In genomic region chr1:52499601-52500313, GRCm38 (mm10) we compare ENCODE assay signal across 8 mouse cellular contexts. TPM values are rescaled to one million over a fixed set of nuclear protein-coding genes. Genes with fewer than 3 reads are reported as not detected.
DNase-seq lines count a peak whose midpoint lies in the region; ATAC-seq and TF ChIP-seq lines count a peak whose summit lies in the region.

No protein-coding gene starts in this region.

- DNase-seq in 416B (ENCODE audit: low read depth): peak; percentile 64
- DNase-seq in adrenal gland, adult 18-20 months (ENCODE audit: low spot score in 2 of 2): peak; percentile 58 to 60
- DNase-seq in embryonic facial prominence, embryonic 11.5 days (ENCODE audit: low spot score): peak; percentile 40
- DNase-seq in heart, embryonic 10.5 days (ENCODE audit: low spot score): peak; percentile 77
- peak; percentile 60 for DNase-seq in kidney, adult 9 months

- H3K27me3 ChIP-seq in embryonic facial prominence, embryonic 11.5 days (ENCODE audit: control insufficient read depth, insufficient read depth, low read length): no peaks in the 10 kb centered on the region
- H3K27me3 ChIP-seq in heart, embryonic 10.5 days (ENCODE audit: insufficient read depth, poor library complexity, severe bottlenecking): no peaks in the 10 kb centered on the region
- no peaks in the 10 kb centered on the region for H3K27me3 ChIP-seq in liver, embryonic 12.5 days (replicated peaks)
- no peaks in the 10 kb centered on the region for H3K27me3 ChIP-seq in myocyte (ENCODE audit: control insufficient read depth, insufficient read depth, insufficient read length)
- H3K27me3 ChIP-seq in stomach, embryonic 15.5 days (replicated peaks): no peaks in the 10 kb centered on the region

- no peak overlapping the region for H3K27ac ChIP-seq in embryonic facial prominence, embryonic 11.5 days (replicated peaks; ENCODE audit: low read depth, low read length)
- H3K27ac ChIP-seq in heart, embryonic 10.5 days: peak overlapping the region; percentile 98
- peak overlapping the region; percentile 82 for H3K27ac ChIP-seq in liver, embryonic 12.5 days
- peak overlapping the region; percentile 84 for H3K27ac ChIP-seq in stomach, embryonic 15.5 days

- peaks cover 43% of the 10 kb centered on the region for H3K79me2 ChIP-seq in myocyte (ENCODE audit: control insufficient read depth, insufficient read depth)

- peak overlapping the region; percentile 73 for H3K4me2 ChIP-seq in embryonic facial prominence, embryonic 11.5 days (ENCODE audit: low read depth, low read length)
- H3K4me2 ChIP-seq in liver, embryonic 12.5 days: peak overlapping the region; percentile 92
- H3K4me2 ChIP-seq in myocyte (ENCODE audit: low read depth): peak overlapping the region; percentile 88
- H3K4me2 ChIP-seq in stomach, embryonic 15.5 days: peak overlapping the region; percentile 71

- peak overlapping the region; percentile 82 for H3K9ac ChIP-seq in embryonic facial prominence, embryonic 11.5 days (replicated peaks; ENCODE audit: low read length)
- H3K9ac ChIP-seq in liver, embryonic 12.5 days: peak overlapping the region; percentile 82
- peak overlapping the region; percentile 76 for H3K9ac ChIP-seq in stomach, embryonic 15.5 days

- no peaks in the 10 kb centered on the region for H3K9me3 ChIP-seq in embryonic facial prominence, embryonic 11.5 days (replicated peaks; ENCODE audit: control insufficient read depth, low read length)
- no peaks in the 10 kb centered on the region for H3K9me3 ChIP-seq in heart, embryonic 10.5 days
- H3K9me3 ChIP-seq in liver, embryonic 12.5 days (replicated peaks): no peaks in the 10 kb centered on the region
- no peaks in the 10 kb centered on the region for H3K9me3 ChIP-seq in stomach, embryonic 15.5 days

- TF ChIP-seq POLR2A in myocyte (IDR thresholded peaks at IDR 0.05; ENCODE audit: insufficient read length, low read depth): no peak

- WGBS in embryonic facial prominence, embryonic 11.5 days: under 1% methylated on average over 58 of the region's 68 CpGs
- under 1% methylated on average over 68 of the region's 68 CpGs for WGBS in heart, embryonic 10.5 days
- under 1% methylated on average over 56 of the region's 68 CpGs for WGBS in liver, embryonic 12.5 days (ENCODE audit: insufficient replicate concordance)
- under 1% methylated on average over 52 of the region's 68 CpGs for WGBS in stomach, embryonic 15.5 days

- no peaks in the 10 kb centered on the region for H3K4me1 ChIP-seq in embryonic facial prominence, embryonic 11.5 days (ENCODE audit: control insufficient read depth, insufficient read depth, low read length)
- peaks cover 25% of the 10 kb centered on the region for H3K4me1 ChIP-seq in heart, embryonic 10.5 days
- H3K4me1 ChIP-seq in liver, embryonic 12.5 days: peaks cover 39% of the 10 kb centered on the region
- H3K4me1 ChIP-seq in stomach, embryonic 15.5 days: 0 out of 2 replicates have a peak, but pooled peaks cover 3% of the 10 kb centered on the region

- no peaks in the 10 kb centered on the region for H3K36me3 ChIP-seq in embryonic facial prominence, embryonic 11.5 days (replicated peaks; ENCODE audit: control insufficient read depth, insufficient read depth, low read depth, low read length)
- no peaks in the 10 kb centered on the region for H3K36me3 ChIP-seq in heart, embryonic 10.5 days
- no peaks in the 10 kb centered on the region for H3K36me3 ChIP-seq in liver, embryonic 12.5 days
- no peaks in the 10 kb centered on the region for H3K36me3 ChIP-seq in myocyte (ENCODE audit: control insufficient read depth, insufficient read depth)
- H3K36me3 ChIP-seq in stomach, embryonic 15.5 days: no peaks in the 10 kb centered on the region

- peak overlapping the region; percentile 77 for H3ac ChIP-seq in myocyte (ENCODE audit: control insufficient read depth, insufficient read length)

- ATAC-seq in embryonic facial prominence, embryonic 11.5 days (replicated peaks; ENCODE audit: insufficient number of reproducible peaks, low FRiP score, low TSS enrichment, low read depth): peak; percentile 37
- ATAC-seq in liver, embryonic 12.5 days: peak; percentile 45
- ATAC-seq in stomach, embryonic 15.5 days (ENCODE audit: insufficient read depth, low FRiP score, low read depth): peak; percentile 60; the same call in 1 of the 2 replicates

- peak overlapping the region; percentile 79 for H3K4me3 ChIP-seq in embryonic facial prominence, embryonic 11.5 days (ENCODE audit: low read depth, low read length)
- H3K4me3 ChIP-seq in heart, embryonic 10.5 days: peak overlapping the region; percentile 93
- H3K4me3 ChIP-seq in liver, embryonic 12.5 days: peak overlapping the region; percentile 85
- peak overlapping the region; percentile 57 for H3K4me3 ChIP-seq in myocyte
- H3K4me3 ChIP-seq in stomach, embryonic 15.5 days (replicated peaks): peak overlapping the region; percentile 83

TF ChIP-seq in myocyte, 11 proteins besides CTCF, POLR2A, EP300 and RAD21:
- TF ChIP-seq TCF12 (IDR thresholded peaks at IDR 0.05; ENCODE audit: insufficient read depth, poor library complexity, severe bottlenecking) (no peak), MYOD1 (IDR thresholded peaks at IDR 0.05; ENCODE audit: control insufficient read depth in 1 of 3, insufficient read length in 2 of 3, low read depth in 2 of 3) (peak in 1 of 3 experiments; percentile 33)

RNA-seq across cellular contexts. Expression of gene Nab1, which starts 0.7 kb away (rescaled TPM):
- 10 to 100 TPM; 53.1 to 54.0 TPM for total RNA-seq in adrenal gland, adult 18-20 months (2021)
- polyA plus RNA-seq in embryonic facial prominence, embryonic 11.5 days (2014; fragmentation: Nextera tagmentation; extraction: Ambion mirVana): 6.3 TPM in 2 replicates
- 20.4 and 29.4 TPM in 2 replicates for polyA plus RNA-seq in heart, embryonic 10.5 days (2016; fragmentation: Nextera tagmentation; extraction: Ambion mirVana)
- 17.4 and 18.0 TPM in 2 replicates for polyA plus RNA-seq in liver, embryonic 12.5 days (2016; fragmentation: Nextera tagmentation; extraction: Ambion mirVana)
- 9.8 TPM for polyA plus RNA-seq in myocyte (2012; fragmentation: generic; extraction: Trizol)
- polyA plus RNA-seq in stomach, embryonic 15.5 days (2015; fragmentation: Nextera tagmentation; extraction: Ambion mirVana): 23.0 and 25.0 TPM in 2 replicates
